Mouse (Mus musculus): ENCODE results near the gene Spata9.

Gene Spata9

DNA sequence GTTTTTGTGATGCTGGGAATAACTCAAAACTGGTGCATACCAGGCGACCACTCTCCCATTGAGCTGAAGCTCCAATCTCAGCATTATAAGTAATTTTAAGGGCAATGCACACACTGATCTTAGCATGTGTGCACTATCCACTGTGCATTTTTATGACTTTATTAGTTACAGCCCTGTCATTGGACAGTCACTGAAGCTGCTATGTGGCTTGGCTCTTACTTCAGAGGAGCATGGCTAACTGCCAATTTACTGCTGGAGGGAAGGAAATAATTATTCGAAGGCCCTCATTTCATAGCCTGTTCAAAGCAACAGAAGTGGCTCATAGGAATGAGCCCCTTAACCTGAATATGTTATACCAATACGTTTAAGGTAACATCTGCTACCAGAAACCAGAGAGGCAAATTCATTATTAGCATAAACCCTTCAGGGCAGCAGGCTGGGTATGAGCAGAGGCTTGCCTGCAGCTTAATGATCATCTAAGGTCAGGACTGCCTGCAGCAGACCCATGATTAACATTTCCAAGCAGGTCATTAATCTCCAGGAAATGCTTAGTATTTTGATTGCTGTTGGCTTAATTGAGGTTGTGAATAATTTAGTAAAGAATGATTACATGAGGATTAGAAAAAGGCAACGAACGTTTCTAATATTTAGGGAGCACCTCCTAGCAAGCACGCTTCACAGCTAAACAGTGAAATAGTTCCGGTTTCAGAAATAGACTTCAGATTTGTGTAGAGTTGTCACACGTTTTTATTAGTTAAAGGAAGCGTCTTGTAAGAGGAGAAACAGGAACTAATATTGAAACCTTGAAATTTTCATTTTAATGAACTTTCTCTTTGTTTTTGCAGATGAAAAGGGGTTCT, 25.4 kb downstream of the Spata9 start:
- peak; percentile 16 for DNase-seq (ENCODE audit: low spot score)

- DNase-seq (ENCODE audit: low spot score): no peak
Measured at GRCm38 (mm10) chr13:76003272-76003671, 36.3 kb downstream of the Spata9 start.

GRCm38 (mm10) chr13:76014511-76014910, 47.6 kb downstream of the Spata9 start:
- no peak for DNase-seq (ENCODE audit: low spot score)

- DNase-seq (ENCODE audit: low spot score): no peak
Measured at GRCm38 (mm10) chr13:76017465-76017864, 50.5 kb downstream of the Spata9 start.

GRCm38 (mm10) chr13:76017974-76018843, 51.3 kb downstream of the Spata9 start, which contains the start of gene Rfesd:
Rfesd (minus strand) TSS chr13:76018719.
- DNase-seq (ENCODE audit: low spot score): peak; percentile 98

- DNase-seq (ENCODE audit: low spot score): no peak
Measured at GRCm38 (mm10) chr13:76018844-76019400, 52.0 kb downstream of the Spata9 start.

DNA sequence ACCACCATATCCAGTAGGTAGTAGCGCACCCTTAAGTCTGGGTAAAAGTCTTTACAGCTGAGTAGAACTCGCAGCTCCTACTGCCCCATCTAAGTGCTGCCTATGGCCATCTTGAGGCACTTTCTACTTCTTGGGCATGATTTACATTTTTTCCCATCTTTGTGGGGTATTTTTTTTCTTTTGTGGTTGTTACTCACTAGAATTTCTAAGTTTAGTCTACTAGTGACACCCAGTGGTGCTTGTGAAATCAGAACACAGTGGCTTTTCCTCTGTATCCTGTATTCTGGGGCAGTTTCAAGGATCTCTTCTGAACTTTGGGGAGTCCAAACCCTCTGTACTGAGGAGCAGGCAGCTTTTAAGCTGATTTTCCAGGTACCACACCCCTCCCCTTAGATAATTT, 54.8 kb downstream of the Spata9 start:
- no peak for DNase-seq (ENCODE audit: low spot score)

DNA sequence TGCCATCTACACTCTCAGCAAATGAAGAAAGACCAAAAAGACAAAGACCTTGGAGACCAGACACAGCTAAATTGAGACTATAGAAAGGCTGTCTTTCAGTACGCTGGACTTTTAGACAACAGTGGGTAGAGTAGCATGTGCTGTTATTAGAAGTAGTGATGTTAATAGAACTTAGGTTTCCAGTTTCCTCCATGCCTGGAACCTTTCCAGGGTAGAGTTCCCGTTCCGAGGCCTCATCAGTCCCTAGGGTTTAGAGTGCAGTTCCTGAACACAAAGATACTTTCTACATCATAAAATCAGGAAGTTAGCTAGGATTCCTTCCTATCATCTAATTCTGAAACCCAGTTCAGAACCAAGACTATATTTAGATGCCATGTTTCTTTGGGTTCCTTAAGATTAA, 57.6 kb downstream of the Spata9 start:
- no peak for DNase-seq (ENCODE audit: low spot score)

- no peak for DNase-seq (ENCODE audit: low spot score)
Measured at GRCm38 (mm10) chr13:76042455-76042854, 75.5 kb downstream of the Spata9 start.

DNA sequence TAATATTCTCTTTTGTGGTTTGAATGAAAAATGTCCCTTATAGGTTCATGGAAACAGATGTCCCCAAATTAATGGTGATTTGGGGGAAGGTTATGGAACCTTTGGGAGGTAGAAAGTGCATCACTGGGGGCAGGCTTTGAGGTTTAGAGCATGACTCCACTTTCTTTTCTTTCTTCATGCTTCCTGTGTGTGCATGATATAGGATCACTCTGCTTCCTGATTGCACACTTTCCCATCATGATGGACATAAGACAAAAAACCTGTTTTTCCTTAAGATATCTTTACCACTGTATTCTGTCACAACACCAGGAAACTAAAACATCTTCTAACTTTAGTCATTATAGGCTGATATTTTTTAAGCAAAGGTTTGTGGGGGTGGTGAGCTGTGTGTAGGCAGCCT, 78.0 kb downstream of the Spata9 start:
- DNase-seq (ENCODE audit: low spot score): no peak
